Mouse (Mus musculus) liver, embryonic 14.5 days (tissue): ENCODE measurements around the gene Izumo1r.

ENCODE experiments used
- CTCF ChIP-seq: IDR thresholded peaks from 2 replicates; pipeline ENCODE4 v1.5.1; 2016; ENCODE audit warnings: antibody characterized with exemption, low read depth, control low read depth
- EP300 ChIP-seq: IDR thresholded peaks from 2 replicates; pipeline ENCODE4 v1.6.1; 2016; ENCODE audit warnings: antibody characterized with exemption, low read depth

DNA sequence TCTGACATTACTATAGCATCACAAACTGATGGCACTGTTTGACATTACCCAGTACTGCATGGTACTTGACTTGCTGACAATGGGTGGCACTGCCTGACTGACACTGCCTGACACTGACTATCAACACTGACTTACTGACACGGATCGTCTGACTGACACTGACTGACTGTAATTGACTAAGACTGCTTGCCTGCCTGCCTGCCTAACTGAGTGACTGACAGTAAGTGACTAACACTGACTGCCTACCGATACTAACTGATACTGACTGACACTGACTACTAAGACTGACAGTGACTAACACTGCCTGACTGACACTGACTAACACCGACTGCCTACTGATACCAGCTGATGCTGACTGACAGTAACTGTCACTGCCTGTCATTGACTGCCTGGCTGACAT is 17.5 kb upstream of the Izumo1r start:
- TF ChIP-seq CTCF (no peak), EP300 (no peak)
